Mouse (Mus musculus) telencephalon, adult 2 months (tissue): ENCODE measurements around the gene Zfp740.
A peak's percentile ranks its signal among the peaks of the same experiment; 100 is the strongest.
"Not testable (repeated sequence)": the region's sequence is repeated elsewhere in the genome, so short reads cannot be mapped to it uniquely, and the experiment has no call there.

Source experiments
- DNase-seq: peaks from one replicate; pipeline ENCODE4 v3.0.0-alpha.2; 2011; ENCODE audit warnings: low read depth, low spot score

The Zfp740 gene

GRCm38 (mm10) chr15:102225619-102226018 lies 22.6 kb downstream of the Zfp740 start:
- not testable (repeated sequence) for DNase-seq

GRCm38 (mm10) chr15:102230408-102231321 lies 27.6 kb downstream of the Zfp740 start:
- DNase-seq = no peak

DNA sequence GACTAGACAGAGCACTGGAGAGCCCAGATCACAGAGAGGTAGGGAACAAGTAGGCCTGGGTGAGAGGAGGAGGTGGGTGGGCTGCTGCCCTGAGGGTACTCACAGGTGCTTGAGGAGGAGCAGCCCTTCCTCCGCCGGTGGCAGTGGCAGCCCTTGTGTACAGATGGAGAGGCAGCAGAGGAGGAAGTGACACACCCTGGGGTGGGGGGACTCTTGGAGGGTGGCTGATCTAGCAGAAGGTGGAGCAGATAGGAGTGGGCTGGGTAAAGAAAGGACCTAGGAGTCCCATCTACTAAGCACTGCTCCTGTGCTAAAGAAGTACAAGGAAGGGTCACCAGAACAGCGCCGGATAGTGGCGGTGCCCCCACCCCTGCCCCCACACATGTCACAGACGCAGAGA lies 28.7 kb downstream of the Zfp740 start, which contains the start of gene Itgb7:
Gene Itgb7 (minus strand): TSS at position 197 of the 400 bp plus-strand sequence.
- no peak for DNase-seq

- no peak for DNase-seq
These were observed 29.7 kb downstream of the Zfp740 start for GRCm38 (mm10) chr15:102232764-102233163.

GRCm38 (mm10) chr15:102233896-102234295 lies 30.8 kb downstream of the Zfp740 start:
- no peak for DNase-seq

- no peak for DNase-seq
These were observed 32.5 kb downstream of the Zfp740 start for GRCm38 (mm10) chr15:102235371-102236027.

DNA sequence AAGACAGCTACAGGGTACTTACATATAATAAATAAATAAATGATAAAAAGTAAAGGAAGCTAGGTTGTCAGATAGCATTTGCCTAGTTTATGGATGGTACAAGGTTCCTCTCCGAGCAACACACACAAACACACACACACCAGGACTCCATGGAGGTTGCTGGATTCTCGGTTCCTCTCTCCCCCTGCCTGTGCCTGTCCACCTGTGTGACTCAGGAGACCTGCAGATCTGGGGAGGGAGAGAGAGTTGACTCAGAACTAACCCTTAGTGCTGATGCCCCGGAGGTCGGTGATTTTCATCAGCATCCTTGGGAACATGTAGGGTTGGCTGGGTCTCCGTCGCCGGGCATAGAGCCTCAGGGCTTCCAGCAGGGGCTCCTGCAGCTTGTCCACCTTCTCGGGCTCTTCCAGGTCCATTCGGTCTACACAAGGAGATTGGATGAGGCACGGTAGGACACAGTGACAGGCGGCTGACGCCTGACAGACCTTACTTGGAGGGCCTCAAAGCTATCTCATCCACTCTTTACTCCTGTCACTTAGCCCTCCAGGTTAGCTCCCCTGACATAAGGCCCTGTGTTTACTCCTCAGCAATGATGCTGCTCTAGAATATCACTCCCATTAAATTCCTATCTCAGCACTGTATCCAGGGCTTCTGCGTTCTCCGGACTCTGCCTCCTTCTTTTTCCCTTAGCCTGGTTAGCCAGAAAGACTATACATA lies 35.7 kb downstream of the Zfp740 start:
- DNase-seq = no peak

DNA sequence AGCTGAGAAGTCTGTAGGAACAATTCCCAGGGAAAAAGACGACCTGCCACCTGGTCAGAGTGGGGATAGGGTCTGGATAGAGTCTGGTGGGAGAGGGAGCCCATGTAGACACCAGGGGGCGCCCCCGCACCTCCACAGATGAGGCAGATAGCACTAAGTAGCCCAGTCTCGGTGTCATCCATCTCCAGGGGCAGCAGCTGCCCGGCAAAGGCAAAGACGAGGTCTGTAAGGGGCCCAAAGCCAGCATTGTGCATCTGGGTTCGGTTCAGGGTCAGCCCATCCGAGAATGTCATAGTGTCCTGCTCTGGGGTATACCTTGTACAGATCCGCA lies 36.2 kb downstream of the Zfp740 start:
- DNase-seq = no peak

DNA sequence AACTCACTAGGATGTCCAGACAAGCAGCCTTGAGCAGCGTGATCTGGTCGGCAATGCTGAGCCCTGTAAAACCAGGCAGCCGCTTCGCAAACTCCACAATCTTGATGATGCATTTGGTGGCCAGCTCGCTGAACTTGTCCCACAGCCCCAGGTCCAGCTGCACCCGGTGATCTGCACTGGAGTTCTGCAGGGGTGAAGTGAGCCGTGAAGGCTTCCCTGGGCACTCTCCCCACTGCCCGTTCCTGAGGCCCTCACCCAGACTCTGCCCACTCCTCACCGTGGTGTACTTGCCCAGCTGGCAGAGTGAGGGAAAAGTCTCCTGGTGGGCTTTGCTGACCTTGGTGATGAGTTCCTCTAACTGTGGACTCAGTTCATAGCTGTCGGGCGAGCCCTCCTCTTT lies 36.8 kb downstream of the Zfp740 start:
- DNase-seq = no peak

GRCm38 (mm10) chr15:102240607-102241006 lies 37.6 kb downstream of the Zfp740 start:
- DNase-seq = no peak

DNA sequence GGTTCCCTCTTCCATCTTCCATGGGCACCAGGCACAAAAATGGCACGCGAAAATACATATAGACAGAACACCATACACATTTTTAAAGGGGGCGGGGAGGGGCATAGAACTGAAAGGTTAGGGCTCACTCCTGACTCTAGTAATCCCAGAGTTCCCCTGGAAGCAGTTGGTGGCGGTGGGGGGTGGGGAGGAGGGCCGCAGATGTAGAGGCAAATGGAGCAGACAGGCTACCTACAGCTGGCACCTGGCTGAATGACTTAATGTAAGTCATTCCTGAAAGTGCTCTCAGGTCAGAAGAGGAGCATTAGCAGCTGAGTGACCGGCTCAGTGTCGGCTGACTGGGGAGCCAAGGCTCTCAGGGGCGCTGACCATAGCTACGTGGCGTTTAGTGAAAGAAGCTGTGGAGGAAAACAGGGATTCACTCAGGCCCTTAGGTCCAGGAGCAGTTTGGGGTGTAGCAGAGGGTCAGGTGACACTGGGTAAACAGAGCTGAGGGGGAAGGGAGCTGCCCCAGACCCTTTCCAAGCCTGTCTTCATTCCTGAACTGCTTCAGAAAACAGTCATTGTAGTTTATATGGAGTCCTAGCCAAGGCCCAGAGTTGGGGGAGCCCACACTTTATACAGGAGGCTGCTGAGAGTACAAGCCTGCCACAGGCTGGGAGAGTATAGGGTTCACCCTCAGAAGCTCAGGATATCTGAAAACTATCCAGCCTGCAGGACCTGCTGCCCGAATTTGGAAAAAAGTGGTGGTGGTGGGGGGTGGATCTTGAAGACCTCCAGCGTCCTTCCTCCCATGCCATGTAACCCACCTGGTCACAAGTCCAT lies 39.6 kb downstream of the Zfp740 start:
- DNase-seq = no peak

DNA sequence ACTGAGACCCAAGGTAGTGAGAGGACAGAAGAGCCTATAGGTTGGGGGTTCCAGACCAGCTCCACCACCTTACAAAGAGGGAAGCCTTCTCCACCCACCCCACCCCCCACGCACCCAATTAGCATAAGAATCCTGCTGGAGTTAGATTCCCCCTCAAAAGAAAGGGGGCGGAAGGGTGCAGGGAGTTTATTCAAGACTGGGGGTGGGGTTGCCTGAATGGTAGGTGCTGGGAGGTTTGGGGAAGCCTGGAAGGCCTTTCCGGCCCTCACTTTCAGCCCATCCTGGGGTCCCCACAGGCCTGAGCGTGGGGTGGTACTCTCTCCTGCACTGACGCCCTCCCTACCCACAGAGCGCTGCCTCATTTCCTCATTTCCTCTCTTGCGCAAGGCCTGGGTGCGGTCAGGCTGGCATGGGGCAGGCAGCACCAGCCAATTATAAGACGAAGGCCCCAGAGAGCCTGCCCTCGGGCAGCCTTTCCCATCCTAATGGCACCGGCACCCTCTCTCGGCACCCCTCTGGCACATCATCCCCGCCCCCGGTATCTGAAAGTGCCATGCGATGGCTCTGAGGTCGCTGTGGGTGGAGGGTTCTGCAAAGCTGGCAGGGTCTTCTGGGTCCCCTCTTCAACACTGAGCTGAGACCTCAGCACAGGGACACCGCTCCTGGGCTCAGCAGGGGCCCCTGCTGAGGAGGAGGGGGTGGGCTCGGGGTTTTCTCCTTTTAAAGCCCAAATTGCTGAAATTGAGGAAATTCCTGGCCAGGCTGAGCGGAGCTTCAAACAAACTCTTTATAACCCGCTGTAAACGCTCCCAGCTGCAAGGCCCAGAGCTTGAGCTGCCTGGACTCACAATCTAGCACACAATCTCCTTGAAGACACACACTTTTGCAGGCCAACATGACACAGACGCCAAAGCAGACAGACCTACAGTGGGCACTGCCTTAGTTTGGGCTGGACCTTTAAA lies 40.5 kb downstream of the Zfp740 start:
- no peak for DNase-seq

DNA sequence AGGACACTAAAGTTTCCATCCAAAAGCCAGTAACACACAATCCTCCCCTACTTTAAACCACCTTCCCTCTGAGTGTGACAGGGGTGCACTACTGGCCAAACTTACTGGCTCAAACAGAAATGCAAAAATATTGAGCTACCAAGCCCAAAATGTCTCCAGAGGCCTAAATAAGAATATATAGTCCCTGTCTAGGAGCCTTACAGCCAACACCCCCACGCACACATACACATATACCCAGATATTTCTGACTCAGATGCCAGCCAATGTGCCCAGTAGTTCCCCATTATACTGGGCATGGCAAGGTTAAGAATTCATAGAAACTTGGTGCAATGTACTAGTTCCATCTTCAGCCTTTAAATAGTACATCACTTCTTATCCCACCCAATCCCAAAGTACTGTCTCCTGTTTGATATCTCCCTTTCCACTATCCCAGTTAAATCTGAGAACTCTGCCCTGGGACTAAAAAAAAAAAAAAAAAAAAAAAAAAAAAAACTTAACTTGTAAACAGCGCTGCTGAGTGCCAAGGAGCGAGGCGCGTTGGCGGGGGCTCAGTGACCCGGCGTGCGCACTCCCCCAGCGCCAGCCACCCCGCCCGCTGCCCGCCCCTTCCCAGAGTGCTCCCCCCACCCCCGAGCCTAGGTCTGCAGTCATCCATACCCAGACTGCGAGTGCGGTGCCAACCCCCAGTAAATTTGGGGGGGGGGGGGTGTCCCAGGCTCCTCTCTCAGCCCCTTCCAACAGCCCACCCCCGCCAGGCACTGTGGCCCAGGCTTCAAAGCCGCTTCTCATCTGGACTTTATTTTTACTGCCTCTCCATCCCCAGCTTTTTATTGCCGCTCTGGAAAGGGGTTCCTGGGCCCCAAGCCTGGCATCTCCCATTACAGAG lies 41.5 kb downstream of the Zfp740 start:
- no peak for DNase-seq

DNA sequence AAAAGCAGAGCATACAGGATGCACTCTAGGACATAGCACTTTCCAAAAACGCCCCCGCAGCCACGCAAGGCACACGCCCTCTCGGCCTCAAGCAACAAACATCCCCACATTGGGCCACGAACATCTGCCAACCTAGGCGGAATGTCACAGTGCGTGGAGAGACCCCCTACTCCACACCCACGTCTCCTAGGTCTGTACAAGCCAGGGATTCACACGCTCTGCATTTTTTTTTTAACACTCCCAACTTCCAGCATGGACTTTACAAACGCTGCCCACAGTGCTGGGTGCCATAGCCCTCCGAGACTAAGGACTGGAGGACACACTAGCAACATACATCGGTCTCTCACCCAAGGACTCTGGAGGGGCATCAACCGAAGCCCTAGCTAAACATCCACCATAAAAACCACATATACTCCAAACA lies 42.4 kb downstream of the Zfp740 start:
- DNase-seq = no peak

DNA sequence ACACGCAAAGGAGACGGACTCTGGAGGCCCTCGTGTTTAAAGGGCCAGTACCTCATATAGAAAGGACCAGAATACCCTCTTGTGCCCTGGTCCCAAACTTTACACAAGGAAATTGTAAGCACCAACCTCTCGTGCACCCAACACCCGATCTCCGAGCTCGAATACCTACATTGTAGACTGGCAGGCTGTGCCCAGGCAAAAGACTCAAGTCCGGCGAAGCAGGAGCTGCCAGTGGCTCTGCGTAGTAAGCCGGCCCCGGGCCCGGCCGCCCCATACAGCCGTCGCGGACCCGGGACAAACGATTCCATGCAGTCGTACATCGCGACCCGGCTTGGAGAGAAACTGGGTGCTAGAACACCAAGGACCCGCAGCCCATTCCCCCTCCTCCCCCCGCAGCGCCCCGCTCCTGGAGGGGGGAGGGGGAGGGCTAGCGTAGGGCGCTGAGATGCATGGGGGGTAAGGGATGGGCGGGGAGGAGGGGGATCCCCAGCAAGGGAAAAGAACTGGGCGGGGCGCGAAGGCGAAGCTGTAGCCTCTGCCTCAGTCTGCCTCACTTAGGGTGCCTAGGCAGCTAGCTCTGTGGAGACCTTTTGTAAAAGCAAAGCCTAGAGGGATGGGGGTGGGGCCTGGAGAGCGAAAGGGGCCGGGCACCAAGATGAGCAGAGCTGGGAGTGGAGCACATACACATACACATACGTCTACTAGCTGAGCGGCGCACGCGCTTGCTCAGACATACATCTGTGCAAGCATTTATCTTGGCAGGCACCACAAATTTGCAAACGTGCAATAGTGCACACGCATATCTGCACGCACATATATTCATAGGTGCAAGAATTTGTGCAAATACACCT lies 43.1 kb downstream of the Zfp740 start:
- DNase-seq = peak; percentile 85

- peak; percentile 86 for DNase-seq
These were observed 43.8 kb downstream of the Zfp740 start for GRCm38 (mm10) chr15:102246866-102247251.

DNA sequence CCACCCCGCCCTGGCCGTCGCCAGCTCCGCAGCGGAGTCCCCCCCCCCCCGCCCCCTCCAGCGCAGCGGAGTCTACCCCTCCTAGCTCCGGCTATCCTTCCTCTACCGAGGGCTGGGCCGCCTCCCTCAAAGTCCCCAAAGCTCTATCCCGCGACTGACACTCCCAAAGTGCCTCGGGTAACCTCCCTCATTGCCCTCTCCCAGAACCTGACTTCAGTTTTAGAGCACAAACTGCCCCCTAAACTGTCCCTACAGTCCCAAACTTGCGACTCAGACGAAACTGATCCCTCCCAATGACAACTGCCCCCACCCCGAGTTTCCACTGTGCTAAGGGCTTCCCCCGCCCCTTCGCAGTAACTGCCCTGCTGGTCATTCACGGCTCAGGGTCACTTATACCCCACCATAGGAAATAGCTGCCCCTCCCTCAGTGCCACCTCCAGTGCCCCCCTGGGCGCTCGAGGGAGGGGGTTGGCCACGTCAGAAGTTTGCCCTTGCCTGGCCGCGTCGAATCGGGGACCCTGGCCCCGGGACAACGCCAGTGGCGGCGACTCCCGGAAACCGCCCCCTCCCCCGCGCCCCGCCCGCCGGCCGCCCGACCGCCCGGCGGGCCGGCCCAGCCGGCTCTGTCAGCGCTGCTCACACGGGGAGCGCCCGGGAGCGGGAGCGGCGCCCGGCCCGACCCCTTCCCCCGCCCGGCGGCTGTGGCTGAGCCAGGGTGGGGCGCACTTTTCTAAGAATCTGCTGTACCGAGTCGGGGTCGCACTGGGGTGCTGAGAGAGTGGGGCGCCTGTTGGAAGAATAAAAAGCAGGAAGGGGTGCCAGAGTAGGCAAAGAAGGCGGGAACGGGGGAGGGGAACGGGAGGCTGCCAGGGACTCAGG lies 44.4 kb downstream of the Zfp740 start:
- no peak for DNase-seq
